Mouse (Mus musculus) neural tube, embryonic 10.5 days (tissue): ENCODE results near the gene Sh3bp5.

Experiments
- DNase-seq: peaks from one replicate; pipeline ENCODE4 v3.0.0-alpha.2; 2017; ENCODE audit warnings: low spot score; ENCODE audit errors: extremely low spot score

The Sh3bp5 gene

GRCm38 (mm10) chr14:31410737-31411136, 25.1 kb downstream of the Sh3bp5 start:
- DNase-seq: no peak

DNA sequence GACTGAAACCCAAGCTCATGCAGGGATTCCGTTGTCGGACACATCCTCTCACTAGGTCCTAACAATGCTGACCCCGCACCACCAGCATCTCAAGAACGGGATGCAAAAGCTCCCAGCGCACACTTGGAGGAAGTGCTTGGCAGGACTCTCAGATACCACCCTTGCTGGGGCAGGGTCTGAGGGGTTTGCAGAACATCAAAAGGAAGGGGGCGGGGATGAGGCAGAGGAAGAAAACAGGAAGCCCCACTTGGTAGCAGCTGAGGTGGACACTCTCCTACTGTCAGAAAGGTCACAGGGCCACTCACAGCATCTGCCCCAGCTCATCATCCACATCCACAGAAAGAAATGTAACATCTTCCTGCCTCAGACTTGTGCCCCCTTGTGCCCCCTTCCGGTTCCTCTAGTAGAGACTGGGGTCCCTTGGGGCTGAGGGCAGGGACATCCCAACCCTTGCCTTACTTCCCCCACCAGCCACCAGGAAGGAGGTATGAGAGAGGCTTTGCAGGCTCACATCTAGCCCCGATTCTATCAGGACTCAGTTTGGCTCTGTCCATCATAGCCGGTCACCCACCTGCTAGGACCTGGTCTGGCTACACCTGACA, 25.7 kb downstream of the Sh3bp5 start:
- DNase-seq: no peak

GRCm38 (mm10) chr14:31408666-31409065, 27.2 kb downstream of the Sh3bp5 start:
- no peak for DNase-seq

DNA sequence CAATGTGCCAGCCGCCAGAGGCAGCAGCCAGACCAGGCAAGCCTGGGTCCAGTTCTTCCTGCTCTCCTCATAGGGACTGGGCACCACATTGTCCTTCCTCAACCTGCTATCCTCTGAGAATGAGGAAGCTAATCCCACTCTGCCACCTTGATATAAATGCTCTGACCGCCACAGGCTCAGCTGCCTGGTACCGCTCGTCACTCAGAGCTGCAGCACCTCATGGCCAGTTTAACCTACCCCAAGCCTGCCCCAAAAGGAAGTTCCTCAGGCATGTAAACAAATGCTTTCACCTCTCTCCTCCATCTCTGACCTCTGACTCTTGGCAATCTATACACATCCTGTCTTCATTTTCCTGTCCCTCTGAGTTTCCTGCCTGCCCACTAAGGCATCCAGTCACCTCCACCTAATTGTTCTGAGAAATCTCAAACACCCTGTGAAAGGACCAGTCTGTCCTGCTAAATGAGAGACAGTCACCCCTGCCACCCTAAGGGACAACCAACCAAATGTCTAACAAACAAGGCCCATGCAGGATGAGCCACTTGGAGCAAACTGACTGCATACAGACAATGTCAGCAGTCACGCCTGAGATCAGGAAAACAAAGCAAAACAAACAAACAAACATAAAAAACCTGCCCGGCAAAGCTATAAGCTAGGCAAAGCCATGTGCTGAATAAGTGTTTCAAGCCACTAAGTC, 27.8 kb downstream of the Sh3bp5 start:
- DNase-seq: no peak

- no peak for DNase-seq
Observed at GRCm38 (mm10) chr14:31407208-31407607, 28.7 kb downstream of the Sh3bp5 start.

DNA sequence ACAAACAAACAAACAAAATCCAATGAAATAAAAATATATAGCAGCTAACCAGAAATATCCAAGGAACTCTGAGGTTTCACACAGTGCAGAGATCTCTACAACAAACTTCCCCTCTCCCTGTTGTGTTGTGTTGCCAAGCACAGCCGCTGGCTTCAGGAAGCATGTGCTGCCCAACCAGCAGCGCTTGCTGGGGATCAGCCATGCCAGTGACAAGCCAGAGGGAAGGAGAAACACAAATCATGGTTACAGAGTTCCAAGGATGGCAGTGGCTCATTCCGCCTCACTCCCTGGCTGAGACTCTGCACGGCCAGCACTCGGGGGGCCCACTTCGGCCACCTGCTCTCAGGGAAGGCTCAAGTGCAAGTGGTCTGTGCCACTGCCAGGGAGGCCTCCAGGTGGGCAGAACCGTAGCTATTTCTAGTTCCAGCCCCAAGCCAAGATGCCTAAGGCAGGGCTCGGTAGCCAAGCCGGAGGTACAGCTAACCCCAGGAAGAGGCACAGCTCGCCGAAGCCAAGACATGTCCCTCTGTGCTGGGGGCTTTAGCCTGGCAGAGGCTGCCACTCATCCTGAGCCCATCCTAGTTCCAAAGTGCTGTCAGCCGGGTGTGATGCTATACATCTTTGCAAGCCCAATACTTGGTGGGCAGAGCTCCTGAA, 29.6 kb downstream of the Sh3bp5 start:
- DNase-seq: no peak

- no peak for DNase-seq
Observed at GRCm38 (mm10) chr14:31405652-31406051, 30.2 kb downstream of the Sh3bp5 start.

GRCm38 (mm10) chr14:31404663-31405062, 31.2 kb downstream of the Sh3bp5 start:
- no peak for DNase-seq

DNA sequence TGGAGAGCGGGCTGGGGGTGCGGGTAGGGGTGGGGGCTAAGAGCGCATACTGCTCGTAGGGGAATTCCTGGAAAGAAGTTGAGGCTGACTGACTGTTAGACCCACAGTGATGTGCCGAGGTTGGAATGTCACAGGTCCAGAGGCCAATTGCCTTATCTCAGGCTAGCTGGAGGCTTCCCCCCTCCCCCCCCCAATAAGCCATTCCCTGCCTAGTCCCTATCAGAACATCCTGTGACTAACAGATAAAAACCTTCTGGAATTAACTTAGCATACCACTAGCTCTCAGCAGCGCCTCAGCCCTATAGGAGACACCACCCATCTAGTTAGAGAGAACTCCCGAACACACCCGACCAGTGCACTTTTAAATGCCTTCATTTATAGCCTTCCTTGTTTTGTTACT, 31.9 kb downstream of the Sh3bp5 start:
- DNase-seq: no peak

GRCm38 (mm10) chr14:31403556-31403955, 32.3 kb downstream of the Sh3bp5 start:
- DNase-seq: no peak

- DNase-seq: no peak
Observed at GRCm38 (mm10) chr14:31402693-31403092, 33.2 kb downstream of the Sh3bp5 start.

- no peak for DNase-seq
Observed at GRCm38 (mm10) chr14:31401918-31402427, 33.9 kb downstream of the Sh3bp5 start.

DNA sequence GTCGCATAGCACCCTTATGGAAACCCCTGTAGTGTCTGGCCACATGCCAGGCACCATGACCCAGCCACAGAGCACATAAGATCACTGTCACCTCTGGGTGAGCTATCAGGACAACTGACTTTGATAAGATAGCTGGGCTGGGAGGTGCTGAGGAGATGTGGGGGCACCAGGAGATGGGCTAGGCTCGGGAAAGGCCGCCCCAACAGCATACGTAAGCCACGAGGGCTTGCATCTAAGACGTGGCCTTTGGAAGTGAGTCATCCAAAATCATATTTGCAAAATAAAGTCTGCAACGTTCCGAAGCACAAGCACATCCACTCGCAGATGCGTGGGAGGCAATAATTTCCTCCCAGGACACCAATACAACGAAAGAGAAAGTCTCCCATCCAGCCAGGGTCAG, 35.0 kb downstream of the Sh3bp5 start:
- no peak for DNase-seq

- no peak for DNase-seq
Observed at GRCm38 (mm10) chr14:31400246-31400645, 35.6 kb downstream of the Sh3bp5 start.

- no peak for DNase-seq
Observed at GRCm38 (mm10) chr14:31399271-31399670, 36.6 kb downstream of the Sh3bp5 start.

GRCm38 (mm10) chr14:31398819-31399218, 37.1 kb downstream of the Sh3bp5 start:
- no peak for DNase-seq

GRCm38 (mm10) chr14:31397791-31398595, 37.9 kb downstream of the Sh3bp5 start:
- no peak for DNase-seq

DNA sequence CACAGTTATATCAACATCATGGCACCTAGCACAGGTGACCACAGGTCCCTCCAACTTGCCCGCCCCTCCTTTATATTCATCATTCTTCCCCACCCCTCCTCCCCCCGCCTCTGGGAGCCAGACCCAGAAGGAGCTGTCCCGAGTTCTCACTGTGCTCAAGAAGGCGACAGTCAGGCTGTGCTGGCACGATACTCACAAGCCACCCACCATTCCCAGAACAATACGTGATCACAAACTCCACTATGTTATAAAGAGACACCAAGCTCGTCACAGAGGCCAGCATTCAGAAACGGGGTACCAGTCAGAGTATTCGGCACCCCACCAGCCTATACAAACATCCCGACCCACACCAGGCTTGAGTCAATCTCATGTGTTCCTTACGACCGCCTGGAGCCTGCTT, 38.5 kb downstream of the Sh3bp5 start:
- DNase-seq: no peak

- DNase-seq: no peak
Observed at GRCm38 (mm10) chr14:31396428-31396827, 39.5 kb downstream of the Sh3bp5 start.

- no peak for DNase-seq
Observed at GRCm38 (mm10) chr14:31395629-31396199, 40.2 kb downstream of the Sh3bp5 start.

DNA sequence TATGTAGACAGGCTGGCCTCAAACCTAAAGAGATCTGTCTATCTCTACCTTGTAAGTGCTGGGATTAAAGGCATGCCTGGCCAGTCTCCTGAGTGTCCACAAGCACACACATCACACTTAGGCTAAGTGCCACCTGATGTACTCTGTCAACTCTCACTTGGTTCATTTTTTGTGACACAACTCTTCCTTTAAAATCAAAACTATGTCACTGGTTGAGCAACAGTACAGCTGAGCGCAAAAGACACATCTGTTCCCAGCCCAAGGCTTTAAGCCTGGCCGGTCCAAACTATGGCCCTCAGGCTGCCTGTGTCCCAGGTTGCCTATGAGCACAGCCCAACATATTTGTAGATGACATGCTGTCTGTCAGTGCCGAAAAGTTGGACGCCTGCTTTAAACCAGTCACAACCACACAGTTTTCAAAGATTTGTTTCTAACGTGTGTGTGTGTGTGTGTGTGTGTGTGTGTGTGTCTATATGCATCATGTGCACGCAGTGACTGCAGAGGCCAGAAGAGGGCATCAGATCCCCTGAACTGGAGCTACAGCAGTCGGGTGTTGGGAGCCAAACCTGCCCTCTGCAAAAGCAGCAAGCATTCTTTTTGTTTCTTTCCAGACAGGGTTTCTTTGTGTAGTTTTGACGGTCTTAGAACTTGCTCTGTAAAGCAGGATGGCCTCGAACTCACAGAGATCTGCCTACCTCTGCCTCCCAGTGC, 40.9 kb downstream of the Sh3bp5 start:
- DNase-seq: no peak
